Mouse (Mus musculus) heart, postnatal 0 days (tissue): ENCODE measurements around the gene Ss18l1.

Experiments used
- CTCF ChIP-seq: IDR thresholded peaks from 2 replicates; pipeline ENCODE4 v1.5.1; 2016; ENCODE audit warnings: antibody characterized with exemption, control low read depth, low read depth
- EP300 ChIP-seq: IDR thresholded peaks from 2 replicates; pipeline ENCODE4 v1.6.1; 2016; ENCODE audit warnings: antibody characterized with exemption, low read depth

GRCm38 (mm10) chr2:180090285-180090684 is 48.0 kb downstream of the Ss18l1 start:
- TF ChIP-seq CTCF (no peak), EP300 (no peak)
